Mouse (Mus musculus) layer of hippocampus, postnatal 25 days (tissue): ENCODE results near the gene Asah2. TPM values are rescaled to one million over a fixed set of nuclear protein-coding genes. Genes with fewer than 3 reads are reported as not detected.
"Not testable (repeated sequence)": the region's sequence is repeated elsewhere in the genome, so short reads cannot be mapped to it uniquely, and the experiment has no call there.

Experiments used
- DNase-seq, 2 experiments: peaks; one replicate each; pipeline ENCODE4 v3.0.0; 2022; ENCODE audit warnings: mixed read lengths in 2 of 2, low spot score in 1 of 2; ENCODE audit errors: extremely low spot score in 1 of 2
- total RNA-seq, 2 experiments: library from RNA; stranded (reverse); gene quantifications; 2 replicates each; pipeline ENCODE4 v1.2.3; 2021

Asah2 gene
- 1 to 10 TPM; 5.2 to 5.6 TPM for total RNA-seq

- peak; percentile 57 to 70 for DNase-seq
These were observed at the start of gene Asah2 for GRCm38 (mm10) chr19:32107771-32108306. Gene Asah2 (minus strand): TSS chr19:32108211.

- DNase-seq, result no peak
These were observed 49.0 kb upstream of the Asah2 start for GRCm38 (mm10) chr19:32157045-32157444.

GRCm38 (mm10) chr19:32152529-32152928 is 44.5 kb upstream of the Asah2 start:
- no peak for DNase-seq

GRCm38 (mm10) chr19:32148710-32149109 is 40.7 kb upstream of the Asah2 start:
- no peak for DNase-seq

- DNase-seq, result no peak
These were observed 34.4 kb upstream of the Asah2 start for GRCm38 (mm10) chr19:32142383-32142782.

GRCm38 (mm10) chr19:32138361-32139088 is 30.5 kb upstream of the Asah2 start:
- DNase-seq, result no peak

- DNase-seq, result no peak
These were observed 29.9 kb upstream of the Asah2 start for GRCm38 (mm10) chr19:32137904-32138303.

- DNase-seq, result no peak
These were observed 29.0 kb upstream of the Asah2 start for GRCm38 (mm10) chr19:32136888-32137625.

- not testable (repeated sequence) for DNase-seq
These were observed 23.9 kb upstream of the Asah2 start for GRCm38 (mm10) chr19:32131707-32132488.

GRCm38 (mm10) chr19:32129281-32129680 is 21.3 kb upstream of the Asah2 start:
- DNase-seq, result no peak

- DNase-seq, result no peak
These were observed 19.3 kb upstream of the Asah2 start for GRCm38 (mm10) chr19:32127180-32127850.

GRCm38 (mm10) chr19:32124155-32124554 is 16.1 kb upstream of the Asah2 start:
- no peak for DNase-seq

GRCm38 (mm10) chr19:32123196-32123595 is 15.2 kb upstream of the Asah2 start:
- DNase-seq, result peak in 1 of 2 experiments; percentile 58

- DNase-seq, result no peak
These were observed 12.8 kb upstream of the Asah2 start for GRCm38 (mm10) chr19:32120798-32121197.

GRCm38 (mm10) chr19:32119666-32120065 is 11.7 kb upstream of the Asah2 start:
- no peak for DNase-seq

GRCm38 (mm10) chr19:32118496-32118895 is 10.5 kb upstream of the Asah2 start:
- no peak for DNase-seq

GRCm38 (mm10) chr19:32117484-32118018 is 9.5 kb upstream of the Asah2 start:
- no peak for DNase-seq

- DNase-seq, result no peak
These were observed 4.1 kb upstream of the Asah2 start for GRCm38 (mm10) chr19:32111866-32112790.

- no peak for DNase-seq
These were observed 1.3 kb downstream of the Asah2 start for GRCm38 (mm10) chr19:32106750-32107149.
